Mouse (Mus musculus): ENCODE data around the gene Stard13.

DNA sequence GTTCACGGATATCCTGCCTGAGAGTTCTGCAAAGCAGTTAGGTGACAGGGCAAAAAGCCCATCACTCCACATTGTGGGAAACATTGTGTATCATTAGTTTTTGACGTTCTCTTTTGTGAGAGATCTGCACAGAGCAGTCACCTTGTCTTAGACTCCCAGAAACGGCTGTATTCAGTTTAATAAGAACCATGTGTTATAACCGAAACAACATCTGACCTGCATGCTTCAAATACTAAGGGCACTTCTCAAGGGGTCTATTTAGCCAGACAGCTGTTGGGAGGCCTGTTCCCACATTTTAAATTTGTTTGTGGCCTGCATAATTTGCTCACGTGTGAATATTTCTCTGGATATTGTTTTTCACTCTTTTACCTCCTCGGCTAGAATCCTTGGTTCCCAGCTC is 162.7 kb downstream of the Stard13 start:
- TF ChIP-seq CTCF (IDR thresholded peaks at IDR 0.05; ENCODE audit: insufficient read depth, low read length), result no peak
- no peak for TF ChIP-seq POLR2A (IDR thresholded peaks at IDR 0.05; ENCODE audit: borderline replicate concordance, extremely low read depth, low read depth, low read length)
